Mouse (Mus musculus) right cerebral cortex, adult 2 months (tissue): ENCODE data around the gene Gm45234.

Source experiments
- DNase-seq, 2 experiments: peaks; one replicate each; pipeline ENCODE4 v3.0.0; 2021 to 2022; ENCODE audit warnings: low spot score in 2 of 2

Gm45234 gene

DNA sequence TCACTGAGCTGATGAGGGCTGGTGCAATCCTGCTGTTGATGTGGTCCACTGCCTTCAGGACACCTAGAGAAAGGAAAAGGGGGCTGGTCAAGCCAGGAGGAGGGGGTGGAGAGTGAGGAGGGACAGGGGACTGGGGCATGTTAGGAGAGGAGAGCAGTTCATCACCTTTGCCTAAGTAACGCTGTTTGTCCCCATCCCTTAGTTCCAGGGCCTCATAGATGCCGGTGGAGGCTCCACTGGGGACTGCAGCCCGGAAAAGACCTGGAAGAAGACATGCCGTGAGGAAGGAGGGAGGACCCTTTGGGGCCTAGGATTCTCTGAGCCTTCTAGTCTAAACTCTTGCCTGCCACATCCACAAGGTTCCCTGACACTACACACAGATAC, 11.7 kb upstream of the Gm45234 start:
- no peak for DNase-seq

DNA sequence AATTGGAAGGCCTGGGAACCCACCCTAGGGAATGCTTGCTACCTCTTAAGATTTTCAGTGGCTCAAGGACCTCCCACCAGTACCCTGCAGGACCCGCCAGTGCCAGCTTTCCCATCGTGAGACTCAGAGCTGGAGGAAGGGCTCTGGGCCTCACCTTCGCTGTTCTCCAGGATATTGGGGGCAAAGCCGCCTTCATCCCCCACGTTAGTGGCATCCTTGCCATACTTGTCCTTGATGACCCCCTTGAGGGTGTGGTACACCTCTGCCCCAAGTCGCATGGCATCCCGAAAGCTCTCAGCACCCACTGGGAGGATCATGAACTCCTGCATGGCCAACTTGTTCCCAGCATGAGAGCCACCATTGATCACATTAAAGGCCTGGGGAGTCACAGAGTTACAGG, 10.1 kb upstream of the Gm45234 start:
- no peak for DNase-seq

DNA sequence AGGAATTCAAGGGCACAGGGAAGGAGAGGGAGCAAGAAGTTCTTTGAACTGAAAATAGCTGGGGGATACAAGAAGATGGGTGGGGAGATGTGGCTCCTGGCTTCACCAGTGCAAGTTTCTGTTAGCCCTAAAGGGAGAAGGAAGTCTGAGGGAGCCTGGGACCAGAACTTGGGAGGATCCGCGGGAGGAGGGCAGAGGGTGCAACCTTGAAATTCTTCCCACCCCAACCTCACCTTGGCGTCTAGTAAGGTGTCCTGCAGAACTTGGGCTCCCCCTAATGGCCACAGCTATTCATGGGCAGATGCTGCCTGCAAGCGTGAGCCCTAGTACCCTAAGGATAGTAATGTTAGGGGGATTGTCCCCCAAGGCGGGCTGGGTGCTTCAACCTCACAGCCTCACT, 3.4 kb upstream of the Gm45234 start:
- peak; percentile 85 to 87 for DNase-seq

- DNase-seq, result no peak
Measured at GRCm38 (mm10) chr6:124758849-124759232, 3.0 kb upstream of the Gm45234 start.

DNA sequence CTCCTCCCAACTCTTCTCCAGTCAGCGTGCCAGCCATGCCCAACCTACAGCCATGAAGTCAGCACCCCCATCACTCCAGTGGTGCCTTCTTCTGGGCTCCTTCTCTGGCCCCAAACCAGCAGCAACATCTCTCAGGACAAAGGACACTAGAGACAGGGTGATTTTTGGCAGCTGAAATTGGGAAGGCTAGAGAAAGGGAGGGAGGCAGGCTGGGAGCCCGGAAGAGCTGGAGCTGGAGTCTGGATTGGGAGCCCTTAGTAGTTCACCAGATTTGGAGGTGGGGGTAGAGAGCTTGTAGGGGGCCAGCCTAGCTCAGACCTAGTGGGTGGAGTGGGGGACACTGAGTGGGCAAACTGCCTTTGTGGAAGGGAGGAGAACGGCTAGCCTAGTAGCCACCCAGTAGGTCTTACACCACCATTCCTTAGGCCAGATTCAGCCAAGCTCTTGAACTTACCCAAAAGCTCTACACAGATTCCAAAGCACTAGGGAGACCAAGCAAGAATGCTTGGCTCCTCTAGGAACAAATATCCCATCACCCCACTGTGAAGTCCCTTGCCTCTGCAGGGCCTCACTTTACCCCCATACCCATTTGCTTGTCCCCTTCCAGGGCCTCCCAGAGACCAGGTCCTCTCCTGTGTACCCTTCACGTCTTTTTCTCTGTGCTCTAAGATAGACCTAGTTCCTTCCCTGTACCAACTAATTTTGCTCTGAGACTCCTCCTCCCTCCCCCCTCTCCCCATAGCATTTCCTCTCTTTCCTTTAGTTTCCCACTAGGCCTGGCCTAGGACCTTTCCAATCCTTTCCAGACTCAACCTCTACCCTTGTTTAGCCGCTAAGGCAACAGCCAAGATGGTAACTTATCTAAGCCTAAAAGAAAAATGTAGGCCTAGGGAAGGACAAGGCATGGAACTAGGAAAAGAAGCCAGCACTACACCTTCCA, 2.4 kb upstream of the Gm45234 start:
- peak; percentile 71 to 77 for DNase-seq

DNA sequence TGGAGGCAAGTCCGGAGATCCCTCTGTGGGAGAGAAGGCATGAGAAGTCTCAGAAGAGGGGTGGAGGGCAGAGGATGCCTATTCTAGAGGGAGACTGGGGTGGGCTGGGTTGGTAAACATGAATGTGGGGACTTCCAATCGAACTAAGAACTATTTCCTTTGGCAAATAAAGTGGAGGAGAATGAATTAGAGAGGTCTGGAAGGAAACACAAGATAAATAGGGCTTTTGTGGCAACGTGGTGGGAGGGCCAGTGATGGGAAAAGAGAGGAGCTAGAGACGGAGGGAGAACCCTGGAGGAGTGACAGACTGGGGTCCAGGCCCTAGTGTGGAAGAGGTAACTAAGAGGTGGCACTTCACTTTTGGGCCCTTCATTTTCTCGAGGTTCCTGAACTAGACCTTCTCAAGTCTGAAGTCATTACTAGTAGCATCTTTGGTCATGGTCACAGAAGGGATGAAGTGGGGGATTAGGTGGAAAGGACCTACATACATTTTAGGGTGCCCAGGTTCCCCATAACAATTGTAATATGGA, 1.6 kb upstream of the Gm45234 start:
- DNase-seq, result no peak

GRCm38 (mm10) chr6:124756652-124757350, 980 bp upstream of the Gm45234 start:
- DNase-seq, result peak; percentile 76 to 83

- DNase-seq, result no peak
Measured at GRCm38 (mm10) chr6:124755306-124755705, 515 bp downstream of the Gm45234 start.

DNA sequence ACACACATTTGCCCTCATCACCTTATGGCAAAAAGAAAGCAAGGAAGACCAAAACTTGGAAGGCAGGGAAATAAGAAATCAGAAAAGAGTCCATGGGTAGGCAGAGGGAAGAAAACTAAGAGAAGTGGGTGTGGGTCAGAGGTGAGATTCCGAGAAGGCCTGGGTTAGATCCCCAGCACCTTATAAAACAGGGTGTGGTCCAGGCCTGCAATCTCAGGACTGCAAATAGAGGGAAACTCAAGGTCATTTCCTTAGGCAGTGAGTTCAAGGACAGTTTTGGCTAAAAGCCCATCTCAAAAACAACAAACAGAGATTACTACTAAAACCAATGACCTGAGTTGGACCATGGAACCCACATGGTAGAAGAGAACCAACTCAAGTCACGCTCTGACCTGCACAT, 2.0 kb downstream of the Gm45234 start:
- no peak for DNase-seq

DNA sequence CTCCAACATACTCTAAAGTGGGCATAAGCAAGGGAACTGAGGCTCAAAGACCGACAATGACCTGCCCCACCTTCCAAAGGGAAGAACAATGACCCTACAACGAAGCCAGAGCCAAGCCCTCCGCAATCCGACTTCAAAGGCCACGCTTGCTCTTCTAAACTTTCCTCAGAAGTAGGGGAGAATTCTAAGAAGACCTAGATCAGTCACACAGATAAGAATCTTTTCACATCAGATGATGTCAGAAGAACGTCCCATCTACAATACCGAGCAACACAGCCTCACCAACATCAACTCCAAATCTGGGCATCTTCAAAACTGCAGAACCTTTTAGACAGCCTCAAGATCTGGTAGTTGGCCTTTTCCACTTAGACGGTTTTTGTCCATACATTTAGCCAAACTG, 5.4 kb downstream of the Gm45234 start:
- no peak for DNase-seq

DNA sequence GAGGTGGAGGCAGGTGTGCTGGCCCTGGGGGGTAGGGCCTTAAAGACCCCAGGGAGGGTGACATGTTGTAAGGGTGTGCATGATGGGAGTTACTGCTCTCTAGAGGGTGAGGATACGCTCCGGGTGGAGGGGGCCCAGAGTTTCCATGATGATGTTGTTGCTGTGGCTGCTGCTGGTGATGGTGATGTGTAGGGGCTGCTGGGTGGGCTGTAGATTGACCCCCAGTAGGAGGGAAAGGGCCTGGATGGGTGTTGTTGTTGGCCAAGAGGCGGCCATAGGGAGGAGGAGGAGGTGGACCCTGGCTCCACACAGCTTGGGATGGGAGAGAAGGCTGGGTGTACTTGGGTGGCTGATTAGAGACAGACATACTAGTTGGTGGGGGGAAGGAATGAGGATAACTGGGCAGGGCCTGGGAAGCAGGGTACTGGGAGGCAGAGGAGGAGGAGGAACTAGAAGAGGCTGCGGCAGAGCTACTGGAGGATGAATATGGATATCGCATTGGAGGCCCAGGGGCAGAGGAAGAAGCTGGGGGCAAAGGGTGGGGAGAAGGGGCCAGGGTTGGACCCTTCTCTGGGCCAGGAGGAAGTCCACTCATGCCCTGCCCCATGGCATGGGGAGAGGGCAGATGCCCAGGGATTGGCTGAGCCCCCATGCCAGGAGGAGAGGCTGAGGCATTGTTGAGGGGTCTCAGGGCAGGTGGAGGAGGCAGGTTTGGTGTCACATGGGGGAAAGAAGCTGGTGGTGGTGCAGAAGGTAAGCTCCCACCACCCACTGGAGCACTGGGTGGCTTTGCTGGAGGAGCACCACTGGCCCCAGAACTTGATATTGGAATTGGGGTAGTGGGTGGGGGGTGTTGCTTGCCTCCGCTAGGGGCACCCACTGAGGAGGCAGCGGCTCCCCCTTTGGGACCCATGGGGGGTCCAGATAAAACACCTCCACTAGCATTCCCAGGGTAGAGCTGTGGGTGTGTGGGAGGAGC, 8.9 kb downstream of the Gm45234 start:
- DNase-seq, result no peak

DNA sequence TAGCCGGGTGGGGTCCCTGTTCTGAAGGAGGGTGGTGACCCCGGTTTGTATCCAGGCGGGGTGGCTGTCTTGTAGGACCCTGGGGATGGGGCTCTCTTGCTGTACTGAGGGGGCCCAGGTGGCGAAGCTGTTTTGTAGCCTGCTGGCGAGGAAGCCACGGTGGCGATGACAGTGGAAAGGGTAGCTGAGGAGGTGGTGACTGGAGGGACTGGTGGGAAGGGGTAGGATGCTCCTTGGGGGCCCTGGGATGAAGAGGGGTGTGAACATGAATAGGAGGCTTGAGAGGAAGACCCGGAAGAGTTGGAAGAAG, 9.6 kb downstream of the Gm45234 start:
- no peak for DNase-seq

DNA sequence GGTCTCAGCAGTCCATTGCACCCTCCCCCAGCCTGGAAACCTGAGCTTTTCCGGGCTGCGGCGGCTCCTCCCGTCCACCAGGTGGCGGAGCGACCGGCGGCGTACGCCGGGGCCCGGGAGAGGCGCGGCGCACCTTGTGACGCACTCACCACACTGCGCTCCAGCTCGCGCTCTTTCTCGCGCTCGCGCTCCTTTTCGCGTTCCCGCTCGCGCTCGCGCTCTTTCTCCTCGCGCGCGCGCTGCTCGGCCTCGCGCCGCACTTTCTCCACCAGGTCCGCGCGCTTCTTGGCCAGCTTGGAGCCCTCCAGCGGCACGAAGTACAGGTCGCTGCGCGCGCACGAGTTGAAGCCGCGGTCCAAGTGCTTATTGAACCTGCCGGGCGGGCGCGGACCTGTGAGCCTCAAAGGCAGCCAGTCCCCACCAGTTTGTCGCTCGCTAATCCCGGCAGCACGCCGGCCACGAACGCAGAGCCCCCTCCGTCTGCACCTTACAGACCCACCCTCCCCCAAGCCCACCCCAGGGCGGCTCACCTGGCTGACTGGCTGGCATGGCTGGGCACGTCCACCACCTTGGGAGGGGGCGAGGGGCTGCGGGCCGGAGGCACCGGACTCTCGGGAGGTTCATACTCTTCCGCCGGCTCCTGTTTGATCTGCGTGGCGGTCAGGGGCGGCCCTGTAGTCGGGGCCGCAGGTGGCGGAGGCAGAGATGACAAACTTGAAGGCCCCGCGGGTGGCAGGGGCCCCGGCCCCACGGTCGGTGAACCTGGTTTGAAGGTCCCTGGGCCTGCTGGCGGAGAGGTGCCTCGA, 10.1 kb downstream of the Gm45234 start:
- DNase-seq, result peak; percentile 92 to 93

GRCm38 (mm10) chr6:124744755-124745321, 11.0 kb downstream of the Gm45234 start:
- no peak for DNase-seq

GRCm38 (mm10) chr6:124743647-124744046, 12.2 kb downstream of the Gm45234 start:
- DNase-seq, result no peak

GRCm38 (mm10) chr6:124742839-124743514, 12.8 kb downstream of the Gm45234 start:
- DNase-seq, result no peak

GRCm38 (mm10) chr6:124741842-124742241, 14.0 kb downstream of the Gm45234 start:
- no peak for DNase-seq

- peak; percentile 89 to 92 for DNase-seq
Measured at GRCm38 (mm10) chr6:124740888-124741761, 14.7 kb downstream of the Gm45234 start, which contains the start of gene Grcc10. Gene Grcc10 (minus strand): TSS chr6:124741374.
